Mouse (Mus musculus) left cerebral cortex, postnatal 36 days (tissue): ENCODE measurements around the gene Tmem237. TPM values are rescaled to one million over a fixed set of nuclear protein-coding genes. Genes with fewer than 3 reads are reported as not detected.

ENCODE experiments used
- DNase-seq, 2 experiments: peaks; one replicate each; pipeline ENCODE4 v3.0.0; 2021 to 2022; ENCODE audit warnings: low spot score in 2 of 2, mixed read lengths in 1 of 2
- intact Hi-C: fragments of 180-260 bp; cut with DNase I; formaldehyde crosslinking; loops from one replicate; pipeline ENCODE4 v1.15.1; 2025
- total RNA-seq, 2 experiments: library from RNA; stranded (reverse); gene quantifications; 2 replicates each; pipeline ENCODE4 v1.2.3; 2021

Gene Tmem237
- total RNA-seq, result 10 to 100 TPM; 30.2 to 32.2 TPM

DNA sequence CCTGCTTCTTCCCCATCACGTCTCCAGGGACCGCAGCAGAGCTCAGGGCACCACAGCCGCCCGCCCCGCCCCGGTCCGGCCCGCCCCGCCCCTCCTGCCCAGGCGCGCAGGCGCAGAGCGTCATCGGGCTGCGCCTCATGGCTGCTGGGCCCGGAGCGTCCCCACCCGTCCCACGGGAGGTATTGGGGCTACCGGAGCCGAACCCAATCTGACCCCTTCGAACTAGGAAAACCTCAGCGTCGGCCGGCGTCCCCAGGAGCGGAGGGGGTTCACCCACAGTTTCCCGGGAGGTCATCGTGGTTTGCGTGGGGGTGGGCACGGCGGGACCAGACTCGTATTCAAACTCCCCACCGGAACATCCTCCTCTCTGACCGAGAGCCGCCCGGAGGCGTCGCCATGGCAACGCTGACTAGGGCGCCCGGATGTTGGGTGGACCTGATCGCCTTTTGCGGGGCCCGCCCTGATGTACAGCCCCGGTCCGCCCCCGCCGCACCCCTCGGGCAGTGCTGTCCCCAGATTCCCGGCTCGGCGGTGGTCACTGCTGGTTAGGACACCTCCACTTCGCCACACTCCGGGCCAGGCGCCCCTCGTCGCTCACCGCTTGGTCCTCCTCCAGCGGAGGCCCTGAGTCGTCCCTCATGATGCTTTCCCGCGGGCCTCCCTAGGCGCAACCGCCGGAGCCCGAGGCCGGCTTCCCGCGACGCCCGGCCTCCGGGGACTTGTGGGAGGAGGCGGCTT lies at the start of gene Tmem237:
Gene Tmem237, minus strand, starts transcription at position 689 of the 738 bp plus-strand sequence.
- intact Hi-C loops, result no loop called here
- DNase-seq, result peak; percentile 94

DNA sequence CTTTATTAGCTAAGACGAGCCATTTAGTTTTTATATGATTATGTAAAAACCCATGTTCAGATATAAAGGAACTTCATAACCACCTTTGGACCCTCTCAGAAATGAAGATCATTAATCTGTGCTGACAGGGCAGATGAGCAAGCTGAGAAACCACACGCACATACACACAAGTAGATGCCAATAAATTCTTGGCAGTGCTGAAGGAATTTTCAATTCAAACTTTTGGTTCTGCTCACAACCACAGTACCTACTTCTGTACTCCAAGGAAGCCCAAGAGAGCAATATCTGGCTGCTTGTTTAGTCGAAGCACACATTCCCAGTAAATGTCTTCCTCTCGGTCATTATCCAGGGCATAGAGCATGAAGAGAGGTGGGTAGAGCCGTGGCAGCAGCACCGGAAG lies 49.4 kb upstream of the Tmem237 start:
- DNase-seq, result no peak
- intact Hi-C loops, result no loop called here

DNA sequence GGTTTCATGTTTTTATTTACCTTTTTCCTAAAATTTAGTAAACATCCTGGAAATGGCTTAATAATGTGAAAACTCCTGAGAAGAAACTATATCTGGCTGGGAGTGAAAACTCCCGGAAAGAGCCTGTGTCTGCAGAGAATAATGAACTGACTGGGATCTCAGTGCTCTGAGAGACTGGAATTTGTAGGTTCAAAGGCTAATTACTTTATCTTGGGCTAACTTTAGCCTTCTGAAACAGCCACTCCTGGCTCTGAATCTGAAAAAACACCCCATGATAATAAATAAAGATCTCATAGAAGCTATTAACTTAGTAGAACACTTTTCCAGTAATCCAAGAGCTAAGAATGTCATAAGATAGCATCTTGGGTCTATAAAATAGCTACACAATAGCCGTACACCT lies 48.3 kb upstream of the Tmem237 start:
- DNase-seq, result no peak
- intact Hi-C loops, result no loop called here

DNA sequence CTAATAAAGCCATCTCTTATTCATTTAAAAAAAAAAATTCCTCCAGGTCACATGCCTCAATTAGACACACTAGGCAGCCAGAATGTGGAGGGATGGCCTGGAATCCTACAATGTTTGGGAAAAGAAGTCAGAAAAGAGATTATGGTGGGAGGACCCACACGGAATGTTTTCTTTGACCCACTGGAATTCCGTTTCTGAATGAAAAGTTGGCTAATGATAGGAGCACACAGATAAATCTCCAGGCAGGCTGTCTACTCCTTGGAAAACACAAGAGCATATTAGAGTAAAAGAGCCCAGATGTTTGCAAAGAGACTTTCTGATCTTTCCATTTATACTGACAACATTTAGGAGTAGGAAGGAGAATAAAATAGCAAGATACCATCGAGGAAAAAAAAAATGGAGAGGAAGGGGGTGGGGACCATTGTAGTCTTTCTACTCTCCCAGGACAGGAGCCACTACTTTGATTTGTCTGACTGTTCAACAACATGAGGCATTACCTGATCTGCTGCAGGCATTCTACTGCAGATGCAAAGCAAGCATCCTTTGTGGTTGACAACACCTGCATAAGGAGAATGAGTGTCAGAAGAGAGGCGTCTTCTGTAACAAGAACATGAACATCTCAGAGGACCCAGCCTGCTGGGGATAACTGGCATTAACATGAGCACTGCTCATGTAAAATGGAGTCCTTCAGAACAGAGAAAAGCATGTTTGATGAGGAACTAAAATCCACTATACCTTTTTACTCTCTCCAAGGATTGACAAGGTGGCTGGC lies 47.6 kb upstream of the Tmem237 start:
- intact Hi-C loops, result no loop called here

DNA sequence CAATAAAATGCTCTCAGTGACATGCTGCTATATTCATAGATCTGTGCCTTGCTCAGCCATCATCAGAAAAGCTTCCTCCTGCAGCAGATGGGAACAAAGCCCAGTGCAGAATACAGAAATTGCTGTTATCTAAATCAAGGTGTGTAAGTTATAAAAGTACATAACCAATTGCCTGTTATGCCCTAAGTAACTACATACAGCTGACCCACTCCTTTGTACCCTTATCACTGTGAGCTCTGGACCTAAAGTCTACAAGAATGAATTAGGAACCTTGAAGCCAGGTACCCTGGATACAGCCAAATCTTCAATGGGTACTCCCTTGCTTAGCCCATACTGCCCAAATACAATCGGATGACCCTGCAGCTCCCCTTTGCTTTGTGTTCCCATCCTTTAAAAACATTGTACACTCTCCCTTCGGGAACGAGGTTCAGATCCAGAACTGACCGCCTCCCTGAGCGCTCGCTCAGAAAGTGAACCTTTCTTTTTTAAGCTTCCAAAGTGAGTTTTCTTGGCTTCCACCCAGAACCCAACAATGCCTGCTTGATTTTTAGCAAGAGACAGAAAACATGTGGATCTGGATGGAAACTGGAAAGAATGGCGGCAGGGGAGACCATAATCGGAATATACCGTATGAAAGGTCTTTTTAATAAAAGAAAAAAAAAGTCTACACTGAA lies 46.2 kb upstream of the Tmem237 start:
- intact Hi-C loops, result no loop called here
- DNase-seq, result no peak

More for the DNA sequence above, 47.6 kb upstream of the Tmem237 start:
- no peak for DNase-seq

DNA sequence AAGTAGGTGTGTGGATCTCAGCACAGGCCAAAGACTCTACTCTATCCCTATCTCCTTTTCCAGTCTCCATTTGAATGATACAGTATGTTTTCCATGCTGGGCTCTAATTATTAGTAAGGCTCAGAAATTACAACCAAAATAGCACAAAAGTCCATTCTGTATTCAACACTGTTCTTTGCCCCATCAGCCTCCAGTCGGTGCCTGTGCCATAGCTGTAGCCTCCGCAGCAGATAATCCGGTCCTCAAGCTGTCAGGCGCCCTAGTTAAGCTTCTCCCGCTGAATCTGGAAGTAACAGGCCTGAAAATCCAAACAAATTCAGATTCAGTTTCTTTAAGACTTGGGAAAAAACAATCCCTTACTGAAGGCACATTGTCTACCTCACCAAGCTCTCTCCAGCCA lies 43.7 kb upstream of the Tmem237 start:
- no peak for DNase-seq
- intact Hi-C loops, result no loop called here

DNA sequence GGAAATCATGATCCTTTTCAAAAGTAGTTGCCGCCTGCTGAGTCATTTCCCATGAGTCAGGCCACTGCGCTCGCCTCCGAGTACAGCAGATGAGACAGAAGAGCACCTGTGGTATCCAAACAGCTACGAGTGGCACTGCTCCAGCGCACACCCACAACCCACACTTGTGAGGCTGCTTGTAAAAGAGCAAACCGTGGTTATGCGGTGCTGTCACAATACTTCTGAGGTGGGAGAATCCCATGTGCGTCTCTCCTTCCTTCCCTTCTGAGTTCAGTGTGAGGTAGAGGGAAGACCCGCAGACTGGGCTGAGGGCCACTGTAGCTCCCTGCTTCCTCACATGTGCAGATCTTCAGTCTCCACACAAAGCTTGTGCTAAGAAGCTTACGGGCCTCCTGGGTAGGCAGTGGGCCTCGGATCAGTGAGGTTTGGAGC lies 42.8 kb upstream of the Tmem237 start, which contains the start of gene Mpp4:
Gene Mpp4, minus strand, starts transcription at position 360 of the 432 bp plus-strand sequence.
- intact Hi-C loops, result no loop called here

DNA sequence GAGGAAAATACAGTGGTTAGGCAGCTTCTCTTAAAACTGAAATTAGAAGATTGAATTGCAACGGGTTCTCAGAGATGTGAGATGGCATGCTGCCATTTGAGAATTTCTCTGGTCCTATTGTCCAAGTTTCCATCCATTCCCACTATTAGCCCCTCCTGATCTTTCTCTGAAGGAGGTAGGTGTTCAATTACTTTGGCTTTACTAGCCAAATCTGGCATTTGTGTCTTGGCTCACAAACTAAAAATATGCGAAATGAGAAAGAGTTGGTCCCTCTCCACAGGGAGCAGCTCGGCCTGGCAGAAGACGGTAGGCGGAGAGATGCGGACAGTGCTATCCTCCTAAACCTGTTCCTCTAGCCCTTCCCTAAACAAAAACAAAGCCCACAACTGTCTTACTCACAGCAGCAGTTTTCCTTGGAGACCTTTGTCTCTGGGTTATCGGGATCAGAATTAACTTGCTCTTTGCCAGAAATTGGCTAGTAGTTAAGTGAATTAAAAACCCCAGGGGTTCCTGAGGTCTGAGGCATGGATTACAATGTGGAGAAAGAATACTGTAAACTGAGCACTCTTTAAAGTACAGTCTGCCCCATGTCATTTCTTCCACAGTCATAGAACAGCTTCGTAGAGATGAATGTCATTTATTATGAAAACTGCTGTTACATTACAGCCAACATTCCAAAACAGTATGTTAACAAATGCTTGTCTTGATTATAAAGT lies 42.3 kb upstream of the Tmem237 start:
- intact Hi-C loops, result no loop called here

More for the DNA sequence above, 42.8 kb upstream of the Tmem237 start, which contains the start of gene Mpp4:
- peak; percentile 75 to 82 for DNase-seq

DNA sequence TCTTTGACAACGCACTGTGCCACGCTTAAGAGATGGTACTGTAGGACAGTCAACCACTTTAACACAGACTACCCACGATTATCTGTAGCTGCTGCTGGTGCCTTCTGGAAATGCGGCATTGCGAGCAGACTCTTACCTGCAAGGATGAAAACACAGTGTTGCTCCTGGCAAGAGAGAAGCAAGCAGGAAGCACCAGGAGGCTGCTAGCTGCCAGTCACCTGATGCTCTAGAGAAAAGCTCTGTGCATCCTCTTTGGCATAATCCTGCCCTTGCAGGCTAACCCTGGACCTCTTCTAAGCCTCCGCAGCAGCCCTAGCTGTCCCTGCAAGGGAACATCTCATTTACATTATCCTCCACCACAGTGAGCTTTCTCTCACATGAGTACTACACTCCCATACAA lies 41.2 kb upstream of the Tmem237 start:
- DNase-seq, result no peak
- intact Hi-C loops, result no loop called here

More for the DNA sequence above, 42.3 kb upstream of the Tmem237 start:
- DNase-seq, result no peak

DNA sequence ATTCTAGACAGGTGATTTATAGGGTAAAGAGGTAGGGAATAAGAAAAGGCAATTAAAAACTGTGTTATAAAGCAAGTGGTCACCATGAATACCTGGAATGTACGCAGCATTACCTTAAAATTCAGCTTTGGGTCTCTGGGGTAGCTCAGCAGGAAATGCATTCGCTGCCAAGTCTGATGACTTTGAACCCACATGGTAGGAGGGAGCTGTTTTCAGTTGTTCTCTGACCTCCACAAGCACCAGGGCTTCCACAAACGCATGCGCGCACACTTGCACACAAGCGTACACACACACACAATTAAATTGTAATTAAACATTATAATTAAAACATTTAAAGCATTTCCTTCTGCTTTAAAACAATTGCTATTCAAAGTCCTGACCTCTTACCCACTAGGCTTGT lies 40.7 kb upstream of the Tmem237 start:
- DNase-seq, result no peak
- intact Hi-C loops, result no loop called here

DNA sequence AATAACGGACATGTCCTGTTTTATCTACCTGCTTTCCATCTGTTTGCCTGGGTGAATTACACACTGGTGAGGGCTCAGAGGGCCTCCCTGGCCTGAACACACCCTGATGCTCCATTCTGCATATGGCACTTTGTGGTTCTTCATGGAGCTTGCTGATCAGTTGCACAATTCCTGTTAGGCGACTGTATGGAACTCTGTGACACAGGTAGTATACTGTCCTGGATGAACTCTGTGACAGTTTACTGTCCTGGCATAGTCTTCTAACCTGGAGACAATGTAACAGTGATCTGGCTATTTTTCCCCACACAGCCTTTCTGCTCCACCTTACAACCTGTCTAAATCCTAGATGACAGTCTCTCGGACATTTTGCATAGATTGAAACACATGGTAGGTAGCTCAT lies 38.9 kb upstream of the Tmem237 start:
- intact Hi-C loops, result no loop called here
- no peak for DNase-seq

DNA sequence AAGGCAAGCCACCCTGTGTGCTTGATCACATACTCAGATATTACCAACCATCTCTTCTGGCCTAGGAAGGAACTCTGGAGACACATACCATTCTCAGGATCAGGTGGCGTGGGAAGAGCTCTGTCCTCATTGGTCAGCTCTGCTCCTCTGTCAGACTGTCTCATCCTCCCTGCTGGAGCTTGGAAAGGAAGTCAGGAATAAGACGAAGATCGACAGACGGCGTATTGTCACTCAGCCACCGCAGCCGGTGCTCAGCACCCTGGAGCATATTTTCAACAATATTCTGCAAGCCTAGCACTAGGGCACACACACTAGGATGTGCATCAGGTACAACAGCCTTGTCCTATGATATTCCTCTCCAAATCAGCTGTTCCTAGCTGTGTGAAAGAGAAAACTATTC lies 38.3 kb upstream of the Tmem237 start:
- intact Hi-C loops, result no loop called here
- DNase-seq, result no peak

DNA sequence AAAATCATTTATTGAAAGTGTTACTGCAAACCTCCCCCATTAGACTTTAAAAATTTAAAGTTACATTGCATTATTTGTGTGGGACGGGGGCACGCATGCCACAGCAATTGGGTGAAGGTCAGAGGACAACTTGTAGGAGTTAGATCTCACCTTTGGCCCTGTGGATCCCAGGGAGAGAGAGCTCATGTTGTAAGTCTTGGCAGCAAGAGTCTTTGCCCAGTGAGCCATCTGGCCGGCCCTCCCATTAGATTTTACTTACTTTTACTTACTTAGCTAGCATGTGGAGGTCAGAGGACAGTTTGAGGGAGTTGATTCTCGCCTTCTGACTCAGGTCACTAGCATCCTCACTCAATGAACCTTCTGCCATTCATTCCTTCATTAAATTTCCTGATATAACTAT lies 37.6 kb upstream of the Tmem237 start:
- intact Hi-C loops, result no loop called here
- DNase-seq, result no peak

DNA sequence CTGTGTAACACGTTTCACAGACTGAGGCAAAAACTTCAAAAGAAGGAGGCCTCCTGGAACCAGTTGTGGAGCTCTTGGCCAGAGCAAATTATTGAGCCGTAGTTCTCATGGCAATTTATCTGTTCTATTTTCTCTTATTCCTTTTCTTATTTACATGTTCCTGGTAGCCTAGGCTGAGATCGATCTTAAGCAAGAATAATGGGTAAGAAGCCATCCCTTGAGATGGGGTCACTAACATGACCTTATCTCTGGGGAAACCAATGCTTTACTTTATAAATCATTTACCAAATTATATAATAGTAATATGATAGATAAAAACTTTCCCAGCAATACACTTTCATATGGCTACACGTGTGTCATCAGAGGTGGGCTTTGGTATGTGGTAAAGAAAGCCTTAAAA lies 32.1 kb upstream of the Tmem237 start:
- intact Hi-C loops, result no loop called here

DNA sequence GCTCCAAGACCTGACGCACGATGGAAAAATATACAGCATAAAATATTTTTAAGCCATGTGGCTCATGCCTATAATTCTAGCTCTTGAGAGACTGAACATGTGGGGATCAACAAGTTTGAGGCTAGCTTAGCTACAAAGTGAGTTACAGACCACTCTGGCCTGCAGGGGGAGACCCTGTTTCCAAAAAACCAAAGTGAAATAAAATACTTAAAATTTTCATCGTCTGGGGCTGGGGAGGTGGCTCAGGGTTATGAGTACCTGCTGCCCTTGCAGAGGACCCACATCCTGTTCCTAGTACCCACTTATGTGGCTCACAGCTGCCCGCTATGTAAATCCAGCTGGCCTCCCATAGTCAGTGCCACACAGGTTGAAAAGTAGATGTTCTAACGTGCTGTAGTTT lies 30.3 kb upstream of the Tmem237 start:
- intact Hi-C loops, result no loop called here
- no peak for DNase-seq

More for the DNA sequence above, 32.1 kb upstream of the Tmem237 start:
- DNase-seq, result no peak

DNA sequence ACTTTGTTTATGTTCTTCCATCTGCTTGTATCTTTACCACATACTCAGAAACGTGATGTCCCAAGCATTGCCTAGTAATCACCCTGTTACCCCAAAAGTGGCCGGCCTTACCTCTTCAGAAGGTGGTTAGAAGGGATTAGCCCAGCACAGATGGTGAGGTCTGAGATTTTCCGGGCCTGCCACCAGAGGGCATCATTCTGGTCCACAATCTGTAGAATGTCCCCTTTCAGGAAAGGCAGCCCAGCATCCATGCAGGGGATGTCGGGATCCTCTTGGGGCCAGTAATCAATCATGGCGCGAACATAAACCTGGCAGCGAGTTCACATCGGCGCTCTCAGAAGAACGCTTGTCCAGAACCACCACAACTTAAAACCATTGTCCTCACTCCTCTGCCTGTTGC lies 24.3 kb upstream of the Tmem237 start:
- no peak for DNase-seq
- intact Hi-C loops, result loop anchor here (10.0 kb wide), 2 partner anchors 140 to 370 kb away; no protein-coding TSS in a partner anchor

DNA sequence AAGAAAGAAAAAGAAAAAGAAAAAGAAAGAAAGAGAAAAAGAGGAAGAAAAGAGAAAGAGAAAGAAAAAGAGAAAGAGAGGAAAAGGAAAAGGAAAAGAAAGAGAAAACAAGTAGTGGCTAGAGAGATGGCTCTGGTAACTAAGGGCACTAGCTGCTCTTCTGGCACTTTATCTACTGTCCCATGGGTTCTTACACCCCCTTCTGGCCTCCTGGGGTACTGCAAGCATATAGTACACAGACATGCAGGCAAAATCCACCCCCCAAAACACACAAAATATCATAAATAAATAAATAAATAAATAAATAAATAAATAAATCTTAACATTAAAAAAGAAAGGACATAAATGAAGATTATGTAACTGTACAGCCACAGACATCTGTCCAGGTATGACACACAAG lies 22.6 kb upstream of the Tmem237 start:
- intact Hi-C loops, result loop anchor here (10.0 kb wide), 2 partner anchors 138 to 368 kb away; no protein-coding TSS in a partner anchor

DNA sequence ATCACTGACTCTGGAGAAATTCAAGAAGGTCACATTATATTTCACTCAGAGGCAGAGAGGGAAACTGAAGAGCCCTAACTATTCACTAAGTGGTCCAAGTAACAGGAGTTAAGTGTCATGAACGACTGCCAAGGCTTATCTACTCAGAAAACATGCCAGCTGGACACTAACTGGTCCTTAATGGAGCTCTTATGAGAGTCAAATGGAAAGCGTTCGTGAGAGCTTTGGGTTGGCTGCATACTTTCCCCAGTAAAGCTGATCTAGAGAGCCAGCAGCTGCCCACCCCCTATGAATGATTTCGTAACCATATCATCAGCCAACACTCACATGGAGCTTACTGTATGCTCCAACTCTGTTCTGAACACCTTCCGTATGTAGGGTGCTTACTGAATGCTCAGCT lies 14.2 kb upstream of the Tmem237 start:
- DNase-seq, result no peak
- intact Hi-C loops, result no loop called here

More for the DNA sequence above, 22.6 kb upstream of the Tmem237 start:
- no peak for DNase-seq

DNA sequence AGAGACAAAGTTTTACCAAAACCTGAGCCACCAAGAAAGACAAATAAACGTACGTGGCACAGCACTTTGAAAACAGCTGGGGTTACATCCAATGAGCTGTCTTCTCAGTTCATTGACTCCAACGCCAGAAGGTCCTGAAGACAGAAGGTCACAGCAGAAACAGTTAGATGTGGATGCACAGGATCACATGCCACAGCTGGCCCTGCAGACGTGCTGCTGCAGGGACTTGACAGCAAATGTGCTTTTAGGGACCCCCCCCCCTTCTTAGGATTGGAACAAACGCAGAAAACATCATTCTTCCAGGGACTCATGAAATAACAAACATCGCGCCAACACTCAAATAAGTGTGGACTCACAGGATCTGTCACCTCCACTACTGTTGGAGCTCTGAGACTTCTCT lies 8.7 kb upstream of the Tmem237 start:
- no peak for DNase-seq
- intact Hi-C loops, result no loop called here

DNA sequence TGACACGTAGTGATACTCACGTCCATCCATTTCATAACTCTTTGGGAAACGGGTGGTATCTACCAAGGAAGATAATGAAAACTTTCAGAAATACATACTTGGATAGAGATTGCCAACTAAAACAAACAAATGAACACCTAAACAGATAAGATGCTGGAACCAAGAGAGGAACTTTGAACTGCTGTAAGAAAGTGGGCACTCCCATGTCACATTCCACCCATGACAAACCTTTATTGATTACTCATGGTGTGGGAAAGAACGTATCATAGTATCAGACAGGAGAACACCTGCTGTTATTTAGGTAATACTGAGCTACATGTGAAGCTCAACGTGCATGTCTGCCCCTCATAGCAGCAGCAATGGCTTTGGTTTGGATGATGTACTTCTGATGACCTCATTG lies 5.3 kb upstream of the Tmem237 start:
- DNase-seq, result no peak
- intact Hi-C loops, result no loop called here
